Mouse (Mus musculus) kidney, embryonic 16.5 days (tissue): ENCODE measurements at regions not wholly inside any gene's neighbourhood (a gene's known extent, or its start where the extent isn't known, plus 50 kb on each side); places are given as distances from the start of the nearest gene placed in this dataset.

ENCODE experiments used
- ATAC-seq: fragments of 200-750 bp; cut with Nextera tagmentation; 2 replicates; pipeline ENCODE4 v1.8.0; 2017; ENCODE audit warnings: moderate TSS enrichment; ENCODE audit not compliant: low FRiP score, low TSS enrichment
- H3K27ac ChIP-seq: fragments of 300-500 bp; sonication (generic); 2 replicates; pipeline ENCODE4 v1.5.1; 2014; ENCODE audit warnings: low read length
- H3K27me3 ChIP-seq: fragments of 300-500 bp; sonication (generic); 2 replicates; pipeline ENCODE4 v1.6.1; 2014; ENCODE audit warnings: low read length, control low read depth, mixed read lengths; ENCODE audit not compliant: insufficient read depth
- H3K36me3 ChIP-seq: fragments of 300-500 bp; sonication (generic); 2 replicates; pipeline ENCODE4 v1.6.1; 2014; ENCODE audit warnings: low read length, control low read depth, mixed read lengths; ENCODE audit not compliant: insufficient read depth
- H3K4me1 ChIP-seq: fragments of 300-500 bp; sonication (generic); 2 replicates; pipeline ENCODE4 v1.6.1; 2014; ENCODE audit warnings: low read length, control low read depth, mixed read lengths; ENCODE audit not compliant: insufficient read depth
- H3K4me2 ChIP-seq: fragments of 300-500 bp; sonication (generic); replicated peaks from 2 replicates; pipeline ENCODE4 v1.6.1; 2014; ENCODE audit warnings: low read depth, low read length
- H3K4me3 ChIP-seq: fragments of 300-500 bp; sonication (generic); 2 replicates; pipeline ENCODE4 v1.5.1; 2014; ENCODE audit warnings: mild to moderate bottlenecking, low read length
- H3K9ac ChIP-seq: fragments of 300-500 bp; sonication (generic); replicated peaks from 2 replicates; pipeline ENCODE4 v1.6.1; 2014; ENCODE audit warnings: low read length
- H3K9me3 ChIP-seq: fragments of 300-500 bp; sonication (generic); 2 replicates; pipeline ENCODE4 v1.6.1; 2016; ENCODE audit warnings: low read length, control low read depth
- WGBS: fragments of 180-500 bp; shearing (Covaris S2); extraction: QIAGEN DNeasy Blood & Tissue Kit; methylation state at CpG from one replicate; pipeline ENCODE4 v1.1.7; 2014; 5-methylcytosine and 5-hydroxymethylcytosine counted together

DNA sequence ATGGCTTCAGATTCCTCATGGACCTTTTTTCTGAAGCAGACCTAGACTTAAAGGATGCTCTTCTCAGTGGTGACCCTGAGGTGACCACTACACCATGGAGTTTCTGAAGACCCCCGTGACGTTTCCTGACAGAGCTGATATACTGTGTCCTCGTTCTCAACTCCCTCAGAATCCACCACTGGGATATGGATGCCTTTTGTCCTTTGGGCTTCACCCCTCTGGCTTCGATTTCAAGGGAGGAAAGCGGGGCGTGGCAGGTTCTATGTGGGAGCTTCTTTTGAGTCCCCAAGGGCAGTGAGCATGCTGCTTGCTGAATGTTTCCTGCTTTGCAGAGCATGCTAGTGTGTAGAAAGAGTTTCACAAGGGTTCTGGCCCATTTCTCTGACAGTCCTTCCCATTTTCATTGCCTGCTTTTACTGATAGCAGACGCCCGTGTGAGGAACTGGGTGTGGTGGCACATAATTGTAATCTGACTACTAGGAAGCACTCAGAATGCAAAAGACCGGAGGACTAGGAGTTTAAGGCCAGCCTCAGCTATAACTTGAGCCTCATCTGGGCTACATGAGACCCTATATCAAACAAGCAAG, 204.0 kb upstream of the Id2 start:
- no peaks in the 10 kb centered on the region for H3K27me3 ChIP-seq
- H3K27ac ChIP-seq = no peak overlapping the region
- no peaks in the 10 kb centered on the region for H3K9me3 ChIP-seq
- WGBS = 21% methylated on average over 9 of the region's 9 CpGs
- H3K4me2 ChIP-seq = no peak overlapping the region
- H3K4me3 ChIP-seq = no peak overlapping the region
- peak; percentile 32; the same call in 1 of the 2 replicates for ATAC-seq
- no peak overlapping the region for H3K9ac ChIP-seq
- no peaks in the 10 kb centered on the region for H3K36me3 ChIP-seq
- H3K4me1 ChIP-seq = peaks cover 49% of the 10 kb centered on the region

DNA sequence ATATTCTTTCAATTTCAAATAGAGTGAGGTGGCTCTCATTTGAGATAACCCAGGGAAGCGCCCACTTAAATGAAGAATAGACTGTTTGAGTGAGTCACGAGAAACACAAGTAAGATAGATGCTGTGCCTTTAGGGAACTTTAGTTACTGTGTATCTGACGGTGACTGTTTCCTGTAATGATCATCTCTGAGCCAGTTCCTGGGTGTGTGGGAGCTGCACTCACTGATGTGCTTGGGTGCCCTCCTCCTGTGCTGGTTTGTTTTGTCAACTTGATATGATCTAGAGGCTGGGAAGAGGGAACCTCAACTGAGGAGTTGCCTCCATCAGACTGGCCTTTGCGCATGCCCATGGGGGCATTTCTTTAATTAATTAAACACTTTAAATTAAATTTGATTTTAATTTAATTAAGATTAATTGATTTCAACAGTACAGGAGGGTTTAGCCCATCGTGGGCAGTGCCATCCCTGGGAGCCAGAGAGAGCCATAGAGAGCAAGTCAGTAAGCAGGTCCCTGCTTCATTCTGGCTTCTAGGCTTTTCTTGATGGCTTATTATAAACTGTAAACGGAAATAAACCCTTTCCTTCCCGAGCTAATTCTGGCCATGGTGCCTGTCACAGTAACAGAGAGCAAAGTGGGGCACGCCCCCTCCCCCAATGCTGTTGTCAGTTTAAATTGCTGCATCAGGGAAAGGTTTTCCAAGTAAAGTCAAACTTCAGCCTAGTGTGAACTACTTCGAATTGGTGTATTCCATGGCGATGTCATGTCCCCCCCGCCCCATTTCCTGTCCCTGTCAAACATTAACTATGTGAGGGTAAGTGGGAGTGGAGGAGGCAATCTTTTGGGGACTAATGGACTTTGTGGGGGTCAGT, 202.9 kb upstream of the Id2 start:
- 24% methylated on average over 11 of the region's 11 CpGs for WGBS
- Histone ChIP-seq H3K9me3 (no peaks in the 10 kb centered on the region), H3K4me1 (peaks cover 49% of the 10 kb centered on the region), H3K4me3 (no peak overlapping the region), H3K9ac (no peak overlapping the region), H3K27ac (peak overlapping the region; percentile 31), H3K27me3 (no peaks in the 10 kb centered on the region), H3K36me3 (no peaks in the 10 kb centered on the region), H3K4me2 (0 out of 2 replicates have a peak overlapping the region, but pooled peaks have one; percentile 0)
- peak; percentile 75 for ATAC-seq

DNA sequence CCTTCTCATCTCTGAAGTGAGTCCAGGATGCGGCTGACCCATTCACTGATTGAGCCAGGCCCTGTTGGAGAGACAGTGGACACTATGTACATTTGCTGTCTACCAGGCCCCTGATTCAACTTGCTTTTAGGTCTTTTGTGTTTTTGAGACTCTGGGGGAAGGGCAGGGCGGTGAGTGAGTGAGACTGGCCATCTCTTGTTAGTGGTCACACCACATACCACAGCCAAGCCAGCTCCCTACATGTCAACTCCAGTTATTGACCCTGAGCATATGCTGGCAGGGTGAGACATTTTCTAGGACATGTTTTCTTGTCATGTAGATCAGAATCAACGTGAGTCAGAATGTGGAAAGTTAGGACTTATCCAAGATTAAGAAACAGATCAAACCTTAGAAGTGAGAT, 201.8 kb upstream of the Id2 start:
- Histone ChIP-seq H3K9ac (no peak overlapping the region), H3K4me3 (no peak overlapping the region), H3K4me1 (peaks cover 47% of the 10 kb centered on the region), H3K27me3 (no peaks in the 10 kb centered on the region), H3K36me3 (no peaks in the 10 kb centered on the region), H3K4me2 (no peak overlapping the region), H3K9me3 (no peaks in the 10 kb centered on the region), H3K27ac (no peak overlapping the region)
- ATAC-seq = no peak
- 86% methylated on average over 3 of the region's 3 CpGs for WGBS

DNA sequence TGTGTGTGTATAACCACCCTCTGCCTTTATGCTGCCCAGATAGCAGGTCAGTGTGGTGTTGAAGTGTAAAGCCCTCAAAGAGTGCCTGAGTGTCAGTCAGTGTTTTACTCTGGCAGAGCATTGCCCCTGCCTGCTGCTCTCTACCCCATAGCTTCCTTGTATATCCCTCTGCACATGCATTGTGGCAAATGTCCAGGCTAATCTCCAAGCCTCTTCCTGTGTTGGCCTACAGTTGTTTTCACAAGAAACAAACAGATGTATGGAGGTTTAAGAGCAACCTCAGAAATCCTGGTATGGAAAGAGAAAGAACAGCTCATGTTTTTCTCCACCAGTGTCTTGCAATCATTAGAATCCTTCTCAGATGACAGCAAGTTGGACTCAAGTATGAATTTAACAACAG, 201.0 kb upstream of the Id2 start:
- Histone ChIP-seq H3K9ac (no peak overlapping the region), H3K4me2 (no peak overlapping the region), H3K4me3 (no peak overlapping the region), H3K27ac (no peak overlapping the region), H3K9me3 (no peaks in the 10 kb centered on the region), H3K36me3 (no peaks in the 10 kb centered on the region), H3K27me3 (no peaks in the 10 kb centered on the region), H3K4me1 (peaks cover 44% of the 10 kb centered on the region)
- no peak for ATAC-seq

DNA sequence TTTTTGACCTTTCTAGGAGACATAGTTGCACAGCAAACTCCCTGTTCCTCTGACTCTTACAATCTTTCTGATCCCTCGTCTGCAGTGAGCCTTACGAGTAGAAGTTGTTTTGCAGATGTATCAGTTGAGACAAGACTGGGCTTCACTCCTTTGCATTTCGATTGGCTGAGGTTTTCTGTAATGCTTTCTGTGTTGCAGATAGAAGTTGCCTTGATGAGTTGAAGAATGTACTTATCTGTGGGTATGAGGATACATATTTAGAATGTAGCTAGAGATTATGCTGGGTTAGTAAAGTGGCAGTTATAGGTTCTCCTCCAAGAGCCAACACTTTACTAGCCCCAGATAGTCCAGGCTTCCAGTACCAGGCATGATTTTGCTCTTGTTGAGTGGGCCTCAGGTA, 199.7 kb upstream of the Id2 start:
- Histone ChIP-seq H3K4me1 (peaks cover 44% of the 10 kb centered on the region), H3K9me3 (no peaks in the 10 kb centered on the region), H3K36me3 (no peaks in the 10 kb centered on the region), H3K9ac (no peak overlapping the region), H3K4me2 (no peak overlapping the region), H3K27ac (no peak overlapping the region), H3K27me3 (no peaks in the 10 kb centered on the region), H3K4me3 (no peak overlapping the region)
- WGBS = 96% methylated on average over 3 of the region's 3 CpGs
- ATAC-seq = no peak

DNA sequence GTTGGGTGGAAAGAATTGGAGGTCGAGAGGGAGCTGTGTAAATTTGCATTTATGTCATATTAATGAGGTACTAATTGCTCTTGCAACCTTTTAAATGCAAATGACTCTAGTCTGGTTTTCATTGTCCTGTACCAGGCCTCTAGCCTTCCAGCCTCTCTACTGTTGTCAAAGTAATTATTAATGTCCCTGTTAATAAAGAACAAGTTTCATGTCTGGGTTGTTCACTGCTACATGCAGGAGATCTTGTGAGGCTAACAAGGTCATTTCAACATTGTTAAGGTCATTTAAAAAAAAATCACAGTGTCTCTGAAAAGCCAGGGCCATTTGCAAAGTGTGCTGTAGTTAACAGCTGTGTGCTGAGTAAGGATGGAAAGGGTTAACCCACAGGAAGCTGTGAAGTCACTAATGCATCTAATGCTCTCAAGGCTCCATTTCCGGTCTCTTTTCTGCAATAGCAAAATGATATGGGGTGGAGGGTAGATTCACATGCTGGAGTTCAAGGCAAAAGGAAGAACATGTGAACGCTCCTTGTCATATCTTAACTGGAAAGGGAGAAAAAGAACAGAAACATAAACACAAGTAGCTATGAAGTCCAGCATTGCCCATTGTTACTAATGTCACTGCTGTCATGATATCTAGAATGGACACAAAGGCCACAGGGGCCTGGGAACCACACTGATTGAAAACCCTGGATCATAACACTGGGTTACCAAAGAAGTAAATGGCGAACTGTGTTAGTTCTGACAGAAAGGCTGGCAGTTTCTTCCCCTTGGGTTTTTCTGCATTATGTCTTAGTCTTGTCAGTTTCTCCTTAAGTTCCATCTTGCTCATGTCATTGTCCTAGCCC, 197.5 kb upstream of the Id2 start:
- Histone ChIP-seq H3K36me3 (no peaks in the 10 kb centered on the region), H3K9ac (no peak overlapping the region), H3K27me3 (no peaks in the 10 kb centered on the region), H3K4me2 (no peak overlapping the region), H3K27ac (peak overlapping the region; percentile 24), H3K4me1 (peaks cover 26% of the 10 kb centered on the region), H3K4me3 (no peak overlapping the region), H3K9me3 (no peaks in the 10 kb centered on the region)
- 48% methylated on average over 4 of the region's 4 CpGs for WGBS
- ATAC-seq = peak; percentile 73

DNA sequence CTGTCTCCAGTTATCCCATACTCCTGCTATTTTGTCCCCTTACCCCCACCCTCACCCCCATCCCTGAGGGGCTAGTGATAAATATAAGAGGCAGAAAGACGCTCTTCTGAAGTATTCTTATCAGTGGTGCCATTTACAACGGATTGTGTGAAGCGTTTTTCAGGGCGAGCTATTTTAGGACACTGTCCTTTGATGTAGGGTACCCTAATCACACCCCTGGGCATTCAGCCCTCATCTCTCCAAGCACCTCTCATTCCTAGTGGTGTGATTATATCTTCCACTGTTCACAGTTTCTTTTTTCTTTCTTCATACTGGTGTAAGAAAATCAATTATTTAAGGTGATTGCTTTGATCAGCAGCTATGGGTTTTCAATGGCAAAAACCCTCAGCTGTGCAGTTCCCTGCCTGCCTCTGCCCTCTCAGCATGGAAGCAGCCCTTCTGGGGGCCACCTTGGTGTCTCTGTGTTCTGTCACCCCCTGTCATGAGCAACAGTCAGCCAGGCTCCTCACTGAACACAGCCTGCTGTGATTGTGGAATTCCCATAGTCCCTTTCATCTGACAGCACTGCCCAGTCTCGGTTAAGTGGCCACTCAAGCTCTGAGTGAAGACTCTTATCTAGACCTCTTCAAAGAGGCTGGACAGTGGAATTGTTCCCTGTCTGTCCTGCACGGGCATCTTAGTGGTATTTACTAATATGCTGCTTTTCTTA, 196.7 kb upstream of the Id2 start:
- Histone ChIP-seq H3K9ac (no peak overlapping the region), H3K9me3 (no peaks in the 10 kb centered on the region), H3K4me2 (no peak overlapping the region), H3K27ac (peak overlapping the region; percentile 1; the same call in 1 of the 2 replicates), H3K27me3 (no peaks in the 10 kb centered on the region), H3K4me3 (no peak overlapping the region), H3K4me1 (peaks cover 18% of the 10 kb centered on the region), H3K36me3 (no peaks in the 10 kb centered on the region)
- no peak for ATAC-seq
- 51% methylated on average over 6 of the region's 6 CpGs for WGBS

DNA sequence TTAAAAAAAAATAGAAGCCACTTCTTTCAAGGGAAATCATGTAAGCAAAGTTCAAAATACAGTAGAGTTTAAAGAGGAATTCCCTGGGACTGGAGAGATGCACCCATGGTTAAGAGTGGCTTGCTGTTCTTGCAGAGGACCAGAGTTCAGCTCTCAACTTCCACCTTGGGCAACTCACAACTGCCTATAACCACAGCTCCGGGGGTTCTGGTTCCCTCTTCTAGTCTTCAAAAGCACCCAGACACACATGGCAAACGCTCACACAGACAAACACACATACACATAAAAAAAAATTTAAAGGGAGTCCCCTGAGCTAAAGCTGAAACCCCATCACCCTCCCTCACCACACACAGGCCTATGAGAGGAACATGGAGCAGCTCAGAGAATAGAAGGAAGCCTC, 192.4 kb upstream of the Id2 start:
- Histone ChIP-seq H3K4me1 (peaks cover 8% of the 10 kb centered on the region), H3K27ac (no peak overlapping the region), H3K36me3 (no peaks in the 10 kb centered on the region), H3K9ac (no peak overlapping the region), H3K4me3 (no peak overlapping the region), H3K27me3 (no peaks in the 10 kb centered on the region), H3K9me3 (no peaks in the 10 kb centered on the region), H3K4me2 (no peak overlapping the region)
- no peak for ATAC-seq
- 83% methylated on average over 2 of the region's 2 CpGs for WGBS

DNA sequence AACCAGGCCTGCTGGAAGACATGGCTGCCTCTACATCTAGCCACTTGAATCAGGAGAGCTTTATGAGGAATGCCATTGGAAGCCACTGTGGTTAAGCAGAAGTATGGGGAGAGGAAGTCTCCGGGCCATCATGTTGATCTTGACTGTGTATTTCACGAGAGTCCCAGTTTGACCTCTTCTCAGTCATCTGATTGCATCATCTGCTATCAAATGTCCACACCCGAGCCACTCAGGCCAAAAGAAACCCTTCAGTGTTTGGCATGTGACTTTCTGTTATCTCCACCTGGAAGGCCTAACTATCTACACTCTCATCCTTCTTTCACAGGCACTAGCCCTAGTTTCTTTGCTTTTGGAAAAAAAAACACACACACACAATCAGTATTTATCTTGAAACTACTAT, 186.9 kb upstream of the Id2 start:
- H3K9me3 ChIP-seq = no peaks in the 10 kb centered on the region
- no peaks in the 10 kb centered on the region for H3K36me3 ChIP-seq
- no peak overlapping the region for H3K4me2 ChIP-seq
- no peak for ATAC-seq
- no peak overlapping the region for H3K4me3 ChIP-seq
- no peak overlapping the region for H3K9ac ChIP-seq
- no peaks in the 10 kb centered on the region for H3K27me3 ChIP-seq
- 48% methylated on average over 3 of the region's 3 CpGs for WGBS
- H3K4me1 ChIP-seq = peaks cover 12% of the 10 kb centered on the region; the same call in 1 of the 2 replicates
- H3K27ac ChIP-seq = no peak overlapping the region
